Mouse (Mus musculus) urinary bladder, postnatal 4 days (tissue): Measurements from ENCODE around the gene Ehd2.

Source experiments
- DNase-seq, 2 experiments: peaks; one replicate each; pipeline ENCODE4 v3.0.0; 2021 to 2022; ENCODE audit warnings: low spot score in 2 of 2

Ehd2 gene

GRCm38 (mm10) chr7:15907971-15908590, 59.3 kb downstream of the Ehd2 start:
- DNase-seq: no peak

GRCm38 (mm10) chr7:15906602-15907001, 60.8 kb downstream of the Ehd2 start:
- DNase-seq: no peak

GRCm38 (mm10) chr7:15905861-15906260, 61.5 kb downstream of the Ehd2 start:
- no peak for DNase-seq

- DNase-seq: no peak
Measured at GRCm38 (mm10) chr7:15901366-15902048, 65.9 kb downstream of the Ehd2 start.
